Mouse (Mus musculus): ENCODE data around the gene Nfya. TPM values are rescaled to one million over a fixed set of nuclear protein-coding genes. Genes with fewer than 3 reads are reported as not detected.

The Nfya gene
- total RNA-seq, 2 experiments from 2014 or later: 35.5 to 36.5 TPM

DNA sequence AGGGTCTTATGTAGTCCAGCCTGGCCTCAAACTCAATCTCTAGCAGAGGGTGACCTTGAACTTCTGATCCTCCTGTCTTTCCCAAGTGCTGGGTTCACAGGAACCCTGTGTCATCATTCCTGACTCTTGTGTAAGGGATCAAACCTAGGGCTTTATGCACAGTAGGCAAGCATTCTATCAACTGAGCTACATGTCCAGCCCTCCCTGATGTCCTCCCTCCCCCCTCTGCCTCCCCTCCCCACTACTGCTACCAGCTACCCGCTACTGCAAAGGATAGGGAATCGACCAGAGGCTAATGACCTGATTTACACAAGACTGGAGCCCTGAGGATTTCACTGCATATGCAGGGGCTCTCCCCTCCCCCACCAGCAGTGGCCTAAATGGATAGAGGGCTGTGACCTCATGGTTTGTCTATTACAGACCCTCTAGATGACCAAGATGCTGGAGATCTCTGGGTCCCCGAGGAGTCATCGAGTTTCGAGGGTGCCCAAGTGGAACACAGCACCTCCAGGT is 59.0 kb downstream of the Nfya start:
- no peak for DNase-seq (ENCODE audit: low spot score in 2 of 2)

GRCm38 (mm10) chr17:48347287-48347686 is 62.4 kb downstream of the Nfya start:
- no peak for DNase-seq (ENCODE audit: low spot score in 2 of 2)

DNA sequence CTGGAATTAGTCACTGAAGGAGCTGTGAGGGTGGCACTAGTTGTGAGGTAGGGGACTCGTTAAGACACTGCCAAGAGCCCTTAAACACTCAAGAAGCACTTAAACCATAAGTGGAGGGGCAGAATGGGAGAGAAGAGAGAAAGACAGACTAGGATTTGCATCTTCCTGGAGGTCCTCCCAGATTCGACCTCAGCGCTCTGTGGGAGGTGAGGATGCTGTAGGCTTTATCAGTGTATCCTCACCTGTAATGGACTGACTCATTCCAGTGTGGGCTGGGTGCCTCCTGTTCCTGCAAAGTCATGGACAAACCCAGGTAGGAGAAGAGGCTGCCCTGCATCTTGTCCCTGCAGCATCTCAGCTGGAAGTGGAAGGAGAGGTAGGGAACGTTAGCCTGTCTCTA is 62.9 kb downstream of the Nfya start:
- DNase-seq (ENCODE audit: low spot score in 2 of 2): no peak

GRCm38 (mm10) chr17:48346231-48346630 is 63.5 kb downstream of the Nfya start, which contains the start of gene Trem2:
TSS of gene Trem2 (plus strand) at chr17:48346401.
- peak in 1 of 2 experiments; percentile 16 for DNase-seq (ENCODE audit: low spot score in 2 of 2)

DNA sequence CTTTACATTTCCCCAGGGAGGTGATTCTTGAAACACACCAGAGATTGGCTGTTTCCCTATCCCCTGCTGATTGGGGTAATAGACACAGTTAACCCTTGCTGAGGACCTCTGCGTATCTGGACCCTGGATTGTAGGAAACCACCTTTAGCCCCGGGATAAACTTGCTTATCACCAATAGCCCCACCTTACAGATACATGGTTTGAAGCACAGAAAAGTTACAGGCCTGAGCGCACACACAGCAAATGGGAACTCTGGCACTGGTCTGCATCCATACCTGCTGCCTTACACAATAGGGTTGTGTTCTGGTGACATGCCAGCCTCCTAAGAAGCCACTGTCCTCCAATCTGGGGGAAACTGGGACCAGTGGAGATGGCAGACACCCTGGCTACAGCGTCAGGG is 63.9 kb downstream of the Nfya start:
- no peak for DNase-seq (ENCODE audit: low spot score in 2 of 2)

DNA sequence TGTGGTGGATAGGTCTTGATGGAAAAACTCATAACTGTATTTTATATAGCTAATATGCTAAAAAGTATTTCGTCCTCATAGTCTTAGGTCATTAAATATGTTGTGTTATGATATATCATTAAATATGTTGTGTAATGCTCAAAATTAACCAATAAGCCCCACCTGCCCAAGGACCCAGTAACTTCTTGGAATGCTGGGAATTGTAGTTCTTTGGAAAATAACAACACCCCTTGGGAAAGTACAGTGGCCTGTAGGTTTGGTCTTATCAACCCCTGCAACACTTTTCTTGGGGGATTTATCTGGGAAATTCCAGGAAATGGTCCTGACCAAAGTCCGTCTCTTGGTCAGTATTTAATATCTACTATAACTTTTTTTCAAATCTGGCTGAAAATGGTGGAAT is 66.6 kb downstream of the Nfya start:
- no peak for DNase-seq (ENCODE audit: low spot score in 2 of 2)

DNA sequence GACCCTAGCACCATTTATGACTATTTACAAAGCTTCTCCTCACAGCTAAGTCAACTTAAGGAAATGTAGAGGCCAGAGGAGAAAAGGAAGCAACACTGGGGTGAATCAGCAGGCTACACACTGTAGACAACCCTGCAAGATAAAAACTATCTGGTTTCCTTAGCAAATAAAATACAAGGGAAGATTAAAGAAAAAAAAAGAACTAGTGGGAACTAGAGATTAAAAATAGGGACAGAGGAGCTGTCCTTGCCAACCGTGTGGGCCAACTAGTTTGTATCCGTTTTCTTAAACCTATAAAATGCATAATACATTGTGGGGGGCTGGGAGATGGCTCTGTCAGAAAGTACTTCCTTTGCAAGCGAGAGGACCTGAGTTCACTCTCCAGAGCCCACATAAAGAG is 67.8 kb downstream of the Nfya start:
- no peak for DNase-seq (ENCODE audit: low spot score in 2 of 2)

DNA sequence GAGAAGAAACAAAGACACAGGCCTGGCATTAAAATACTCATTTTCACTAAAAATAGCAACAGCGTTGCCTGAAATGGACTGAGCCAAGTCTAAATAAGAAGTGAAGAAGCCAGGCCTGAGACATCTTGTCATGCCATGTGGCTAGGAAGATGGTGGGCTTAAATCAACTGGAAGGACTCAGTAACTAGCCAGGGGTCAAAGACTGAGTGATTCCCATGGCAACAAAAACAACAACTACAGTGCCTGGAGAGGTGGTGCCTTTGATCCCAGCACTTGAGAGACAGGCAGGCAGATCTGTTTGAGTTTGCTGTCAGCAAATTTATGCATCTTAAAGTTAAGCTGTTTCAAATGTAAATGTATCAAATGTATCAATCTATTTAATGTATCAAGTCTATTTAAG is 69.4 kb downstream of the Nfya start:
- no peak for DNase-seq (ENCODE audit: low spot score in 2 of 2)

Other genes with a start within 250 kb of the Nfya start
- gene A530064D06Rik, start 242.6 kb downstream of the Nfya start, total RNA-seq (2021): under 1 TPM in 1 of 2 experiments, not detected in 1; 0.26 TPM
- gene Trem1, start 177.1 kb downstream of the Nfya start, total RNA-seq (2021): under 1 TPM in 1 of 2 experiments, not detected in 1; 0.20 TPM
- under 1 TPM in 1 of 2 experiments, not detected in 1; 0.93 TPM for gene Trem3, start 162.1 kb downstream of the Nfya start, total RNA-seq (2021)
- 1 to 10 TPM in 1 of 2 experiments, under 1 TPM in 1; 0.46 to 1.6 TPM for gene Treml4, start 145.6 kb downstream of the Nfya start, total RNA-seq (2021)
- under 1 TPM; 0.46 to 0.48 TPM for gene Treml2, start 110.4 kb downstream of the Nfya start, total RNA-seq (2021)
- under 1 TPM; 0.13 to 0.42 TPM for gene B430306N03Rik, start 93.8 kb downstream of the Nfya start, total RNA-seq (2021)
- 10 to 100 TPM in 1 of 2 experiments, 1 to 10 TPM in 1; 5.1 to 15.2 TPM for gene Trem2, start 63.5 kb downstream of the Nfya start, total RNA-seq (2021)
- gene Treml1, start 50.0 kb downstream of the Nfya start, total RNA-seq (2021): under 1 TPM in 1 of 2 experiments, not detected in 1; 0.42 TPM
- 10 to 100 TPM; 17.5 to 19.5 TPM for gene Oard1, start 108 bp upstream of the Nfya start, total RNA-seq (2021)
- 1 to 10 TPM; 1.5 to 2.0 TPM for gene Apobec2, start 23.0 kb upstream of the Nfya start, total RNA-seq (2021)
- not detected for gene Tspo2, start 41.6 kb upstream of the Nfya start, total RNA-seq (2021)
- gene Unc5cl, start 45.0 kb upstream of the Nfya start, total RNA-seq (2021): under 1 TPM in 1 of 2 experiments, not detected in 1; 0.19 TPM